Comparison of ENCODE assay signal across 8 mouse cellular contexts in the genomic region with DNA sequence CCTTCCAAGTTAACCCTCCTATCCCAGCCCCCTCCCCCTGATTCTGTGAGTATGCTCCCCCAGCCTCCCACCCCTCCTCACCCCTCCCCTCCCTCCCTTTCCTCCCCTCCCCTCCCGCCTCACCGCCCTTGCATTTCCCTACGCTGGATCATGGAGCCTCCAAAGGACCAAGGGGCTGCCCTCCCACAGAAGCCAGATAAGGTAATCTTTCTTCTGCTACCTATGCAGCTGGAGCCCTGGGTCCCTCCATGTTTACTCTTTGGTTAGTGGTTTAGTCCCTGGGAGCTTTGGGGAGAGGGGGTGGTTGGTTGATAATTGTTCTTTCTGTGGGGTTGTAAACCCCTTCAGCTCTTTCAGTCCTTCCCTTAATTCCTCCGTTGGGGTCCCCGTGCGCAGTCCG. TPM values are rescaled to one million over a fixed set of nuclear protein-coding genes. Genes with fewer than 3 reads are reported as not detected.
DNase-seq lines count a peak whose midpoint lies in the region; ATAC-seq and TF ChIP-seq lines count a peak whose summit lies in the region.

A gene (plus strand): TSS at position 134 of the 400 bp plus-strand sequence.

- DNase-seq in right cerebral cortex, postnatal 14 days = peak; percentile 5
- no peak for DNase-seq in right cerebral cortex, adult 2 months (ENCODE audit: low spot score in 2 of 2)
- peak; percentile 57 for DNase-seq in brain, embryonic 14.5 days (ENCODE audit: low read depth)
- no peak for DNase-seq in gastrocnemius, postnatal 25 days
- no peak for DNase-seq in liver, postnatal 0 days
- no peak for DNase-seq in kidney, postnatal 4 days

- peak within 1 kb of the TSS; percentile 74 for H3K4me2 ChIP-seq in liver, postnatal 0 days (ENCODE audit: low read depth, low read length)
- H3K4me2 ChIP-seq in stomach, embryonic 14.5 days (replicated peaks; ENCODE audit: low read depth, low read length) = peak within 1 kb of the TSS; percentile 43

- peak within 1 kb of the TSS; percentile 3; the same call in 1 of the 2 replicates for H3K9ac ChIP-seq in liver, postnatal 0 days (replicated peaks)
- peak within 1 kb of the TSS; percentile 36; the same call in 1 of the 2 replicates for H3K9ac ChIP-seq in stomach, embryonic 14.5 days (replicated peaks; ENCODE audit: low read depth, low read length)

- ATAC-seq in inflammation-experienced regulatory T-cells, adult 6 months = peak; percentile 7
- ATAC-seq in liver, postnatal 0 days = peak; percentile 43
- ATAC-seq in stomach, embryonic 14.5 days (ENCODE audit: insufficient number of reproducible peaks, insufficient read depth, low FRiP score, low read depth) = peak; percentile 65; the same call in 1 of the 2 replicates

- WGBS in liver, postnatal 0 days (ENCODE audit: insufficient replicate concordance) = 11% methylated on average over 7 of the region's 7 CpGs
- 13% methylated on average over 6 of the region's 7 CpGs for WGBS in stomach, embryonic 14.5 days

- no peak for TF ChIP-seq EP300 in liver, postnatal 0 days (IDR thresholded peaks at IDR 0.05; ENCODE audit: low read depth)

- no peak for TF ChIP-seq POLR2A in brain, embryonic 14.5 days (IDR thresholded peaks at IDR 0.05; ENCODE audit: borderline replicate concordance, extremely low read depth, insufficient read depth, insufficient read length, poor library complexity, severe bottlenecking)

- H3K27me3 ChIP-seq in liver, postnatal 0 days (ENCODE audit: insufficient read depth, low read length) = no peaks in the 10 kb centered on the region
- H3K27me3 ChIP-seq in stomach, embryonic 14.5 days (ENCODE audit: control insufficient read depth, insufficient read depth, low read length) = no peaks in the 10 kb centered on the region

- no peak for TF ChIP-seq CTCF in brain, embryonic 14.5 days (IDR thresholded peaks at IDR 0.05; ENCODE audit: borderline replicate concordance, extremely low read depth, insufficient read depth, insufficient read length)
- TF ChIP-seq CTCF in liver, postnatal 0 days (IDR thresholded peaks at IDR 0.05; ENCODE audit: low read depth) = no peak

- H3K4me3 ChIP-seq in liver, postnatal 0 days (ENCODE audit: low read depth, low read length) = peak within 1 kb of the TSS; percentile 36
- H3K4me3 ChIP-seq in stomach, embryonic 14.5 days (ENCODE audit: low read depth, low read length) = peak within 1 kb of the TSS; percentile 34

- no peaks in the 10 kb centered on the region for H3K36me3 ChIP-seq in liver, postnatal 0 days (replicated peaks; ENCODE audit: insufficient read depth, low read length)
- no peaks in the 10 kb centered on the region for H3K36me3 ChIP-seq in stomach, embryonic 14.5 days (ENCODE audit: control insufficient read depth, insufficient read depth, low read length)

- H3K4me1 ChIP-seq in liver, postnatal 0 days (ENCODE audit: insufficient read depth) = no peaks in the 10 kb centered on the region
- no peaks in the 10 kb centered on the region for H3K4me1 ChIP-seq in stomach, embryonic 14.5 days (ENCODE audit: control insufficient read depth, insufficient read depth, low read length)

- H3K27ac ChIP-seq in liver, postnatal 0 days (ENCODE audit: low read depth) = peak within 1 kb of the TSS; percentile 60
- H3K27ac ChIP-seq in stomach, embryonic 14.5 days (ENCODE audit: low read length) = peak within 1 kb of the TSS; percentile 89

- H3K9me3 ChIP-seq in liver, postnatal 0 days (ENCODE audit: low read length) = no peaks in the 10 kb centered on the region
- no peaks in the 10 kb centered on the region for H3K9me3 ChIP-seq in stomach, embryonic 14.5 days (ENCODE audit: control insufficient read depth, low read depth, low read length)

RNA-seq across cellular contexts. Expression of the gene that starts here (rescaled TPM):
- polyA plus RNA-seq in brain, embryonic 14.5 days (2012; rRNA removed) = 229 and 263 TPM in 2 replicates
- 10 to 100 TPM; 83.6 to 84.7 TPM for total RNA-seq in gastrocnemius, postnatal 25 days (2021)
- 100 to 1,000 TPM in 2 of 3 experiments, 10 to 100 TPM in 1; 99.1 to 180 (median 137) TPM for polyA plus RNA-seq in inflammation-experienced regulatory T-cells, adult 6 months (2017; shearing (Covaris generic))
- 36.1 and 37.5 TPM in 2 replicates for polyA plus RNA-seq in liver, postnatal 0 days (2015; fragmentation: Nextera tagmentation; extraction: Ambion mirVana)
- 104 and 105 TPM in 2 replicates for polyA plus RNA-seq in stomach, embryonic 14.5 days (2014; fragmentation: Nextera tagmentation; extraction: Ambion mirVana)

Comparison
In these comparisons a context has a peak if more than half of its experiments do, and no peak if none do; other contexts are left out.
1. DNase-seq: peak in right cerebral cortex, postnatal 14 days (single experiment) and brain, embryonic 14.5 days (single experiment); none in right cerebral cortex, adult 2 months (0 of 2), gastrocnemius, postnatal 25 days (single experiment), liver, postnatal 0 days (single experiment) and kidney, postnatal 4 days (0 of 2).
2. ATAC-seq: peak in every context shown above with its lines; median percentile 65 in stomach, embryonic 14.5 days; 43 in liver, postnatal 0 days; 7 in inflammation-experienced regulatory T-cells, adult 6 months.